Mouse (Mus musculus) neural tube, embryonic 10.5 days (tissue): ENCODE measurements at regions not wholly inside any gene's neighbourhood (a gene's known extent, or its start where the extent isn't known, plus 50 kb on each side); places are given as distances from the start of the nearest gene placed in this dataset.

Experiments used
- DNase-seq: peaks from one replicate; pipeline ENCODE4 v3.0.0-alpha.2; 2017; ENCODE audit warnings: low spot score; ENCODE audit errors: extremely low spot score

DNA sequence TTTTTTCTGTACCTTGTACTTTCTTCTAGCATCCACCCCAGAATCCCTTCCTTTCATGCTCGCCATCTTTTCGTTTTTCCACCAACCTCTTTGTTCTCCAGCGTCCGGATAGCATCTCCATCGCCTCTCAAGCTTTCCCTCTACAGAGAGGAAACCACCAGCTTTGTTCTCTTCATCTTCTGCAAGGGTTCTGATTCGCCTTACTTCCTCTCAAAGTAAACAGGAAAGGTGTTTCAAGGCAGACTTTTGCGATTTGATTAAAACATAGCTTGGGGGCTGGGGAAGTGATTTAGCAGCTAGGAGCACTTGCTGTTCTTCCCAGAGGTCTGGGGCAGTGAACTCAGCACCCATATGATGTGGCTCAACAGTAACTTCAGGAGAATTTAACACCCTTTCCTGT, 71.4 kb downstream of the Emp1 start:
- no peak for DNase-seq

- no peak for DNase-seq
Measured at GRCm38 (mm10) chr6:135436315-135436714, 74.0 kb downstream of the Emp1 start.

DNA sequence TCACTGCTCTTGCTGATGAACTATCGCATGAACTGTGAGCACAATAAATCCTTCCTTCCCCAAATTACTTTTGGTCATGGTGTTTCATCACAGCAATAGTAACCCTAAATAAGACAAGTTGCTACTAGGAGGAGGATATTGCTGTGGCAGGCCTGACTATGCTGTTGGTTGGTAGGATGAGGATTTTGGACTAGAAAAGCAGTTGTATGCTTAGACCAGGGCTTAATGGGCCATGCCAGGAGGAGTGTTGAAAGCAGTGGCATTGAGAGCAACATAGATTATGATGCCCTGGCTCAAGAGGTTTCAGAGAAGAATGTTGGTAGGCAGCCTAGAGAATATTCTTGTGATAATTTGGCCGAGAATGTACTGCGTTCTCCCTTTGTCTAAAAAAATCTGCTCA, 75.9 kb downstream of the Emp1 start:
- no peak for DNase-seq

DNA sequence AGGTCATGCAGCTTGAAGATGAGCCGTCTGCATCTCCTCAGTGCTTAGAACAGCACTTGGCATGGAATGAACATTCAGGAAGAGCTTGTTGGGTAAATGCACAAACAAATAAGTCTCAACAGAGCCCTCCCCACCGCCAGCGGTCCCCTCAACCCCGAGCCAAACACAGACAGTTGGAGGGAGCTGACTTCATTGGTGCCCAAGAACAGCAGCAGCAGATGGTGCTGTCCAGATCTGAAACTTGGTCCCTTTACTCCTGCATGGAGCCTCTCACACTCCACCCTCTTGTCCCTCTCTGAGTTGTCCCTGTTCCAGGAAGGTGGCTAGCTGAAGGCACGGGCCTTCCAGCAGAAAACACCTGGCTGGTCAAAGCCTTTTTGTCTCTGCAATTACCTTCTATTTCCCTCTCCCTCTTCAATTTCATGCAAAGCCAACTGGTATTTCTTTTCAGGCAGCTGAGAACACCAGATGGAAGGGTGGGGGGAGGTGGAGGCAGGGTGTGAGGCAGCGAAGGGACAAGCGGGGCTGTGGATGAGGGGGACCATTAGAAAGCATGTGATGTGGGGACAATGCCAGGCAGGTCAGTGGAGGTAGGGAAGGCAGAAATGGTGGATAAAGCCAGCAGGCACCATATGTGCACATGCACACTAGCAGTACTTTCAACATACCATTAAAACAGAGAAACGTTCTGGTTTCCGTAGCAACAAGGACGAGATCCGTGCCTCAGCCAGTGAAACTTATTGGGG, 79.0 kb downstream of the Emp1 start:
- DNase-seq = no peak

DNA sequence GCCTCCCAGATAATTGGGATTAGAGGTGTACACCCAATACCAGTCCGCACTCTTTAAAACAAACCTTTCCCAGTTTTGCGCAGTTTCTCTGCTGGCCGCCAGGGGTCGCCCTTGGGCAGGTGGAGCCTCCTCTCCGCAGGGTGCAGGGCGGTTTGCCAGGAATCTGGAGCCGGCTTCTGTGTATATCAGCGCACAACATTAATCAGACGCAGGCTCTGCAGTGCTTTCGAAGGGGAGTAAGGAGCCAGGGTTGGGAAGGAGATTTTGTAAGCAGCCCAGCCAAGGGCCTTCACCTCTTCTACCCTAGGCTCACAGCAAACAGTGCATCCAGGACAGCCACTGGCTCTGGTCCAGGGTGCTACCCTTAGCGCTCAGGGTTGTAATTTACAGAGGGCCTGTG, 82.3 kb downstream of the Emp1 start:
- peak; percentile 80 for DNase-seq

DNA sequence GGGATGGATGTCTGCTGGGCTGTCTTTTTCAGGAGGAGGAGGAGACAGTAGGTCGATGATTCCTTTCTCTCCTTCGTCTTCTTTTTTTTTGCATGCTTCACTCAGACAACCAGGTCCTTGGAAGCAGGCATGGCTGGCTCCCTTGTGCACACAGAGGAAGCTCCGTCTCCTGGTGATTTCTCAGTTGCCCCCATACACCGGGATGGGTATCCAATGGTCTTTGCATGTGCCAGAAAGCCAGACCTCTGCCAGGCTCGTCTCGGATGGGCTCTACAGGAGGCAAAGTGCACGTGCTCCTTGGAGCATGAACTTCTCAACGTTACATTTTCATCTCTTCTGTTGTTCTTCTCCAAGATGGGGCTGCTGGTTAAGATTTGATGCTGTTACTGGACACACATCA, 82.7 kb downstream of the Emp1 start:
- no peak for DNase-seq

GRCm38 (mm10) chr6:135447801-135448200, 85.5 kb downstream of the Emp1 start:
- no peak for DNase-seq

- no peak for DNase-seq
Measured at GRCm38 (mm10) chr6:135449228-135449627, 86.9 kb downstream of the Emp1 start.

DNA sequence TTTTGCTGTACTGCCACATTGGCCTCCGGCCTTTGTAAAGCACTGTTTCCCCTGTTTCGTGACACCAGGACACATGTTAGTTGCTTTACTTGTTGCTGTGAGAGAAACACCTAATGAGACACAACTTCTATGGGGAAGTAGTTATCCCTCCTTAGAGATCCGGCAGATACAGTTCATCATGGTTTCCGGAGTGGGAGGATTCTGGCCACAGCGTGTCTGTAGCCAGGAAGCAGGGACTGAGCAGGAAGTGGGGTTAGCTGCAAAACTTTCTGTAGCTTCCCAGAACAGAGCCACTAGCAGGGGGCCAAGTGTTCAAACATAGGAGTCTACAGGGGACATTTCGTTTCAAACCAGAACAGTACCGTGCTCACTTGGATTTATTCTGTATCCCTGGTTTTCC, 88.2 kb downstream of the Emp1 start:
- DNase-seq = no peak

- no peak for DNase-seq
Measured at GRCm38 (mm10) chr6:135451165-135451797, 88.9 kb downstream of the Emp1 start.

DNA sequence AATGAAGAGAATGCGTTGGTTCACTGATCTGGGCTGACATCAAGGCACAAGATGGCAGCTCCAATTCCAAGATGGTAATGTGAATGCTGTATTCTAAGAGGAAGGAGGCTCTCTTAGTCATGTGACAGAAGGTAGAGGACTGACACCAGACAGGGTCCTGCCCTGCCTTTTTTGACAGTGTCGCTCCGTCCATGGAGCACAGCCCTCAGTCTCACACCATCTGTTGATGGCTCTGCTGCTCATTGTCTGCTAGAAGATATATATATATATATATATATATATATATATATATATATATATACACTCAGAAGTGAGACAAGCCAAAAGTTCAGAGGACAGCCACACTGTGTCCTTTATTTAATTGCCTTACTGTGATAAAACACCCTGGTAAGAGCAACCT, 90.7 kb downstream of the Emp1 start:
- DNase-seq = no peak

GRCm38 (mm10) chr6:135472495-135472894, 110.2 kb downstream of the Emp1 start:
- no peak for DNase-seq

DNA sequence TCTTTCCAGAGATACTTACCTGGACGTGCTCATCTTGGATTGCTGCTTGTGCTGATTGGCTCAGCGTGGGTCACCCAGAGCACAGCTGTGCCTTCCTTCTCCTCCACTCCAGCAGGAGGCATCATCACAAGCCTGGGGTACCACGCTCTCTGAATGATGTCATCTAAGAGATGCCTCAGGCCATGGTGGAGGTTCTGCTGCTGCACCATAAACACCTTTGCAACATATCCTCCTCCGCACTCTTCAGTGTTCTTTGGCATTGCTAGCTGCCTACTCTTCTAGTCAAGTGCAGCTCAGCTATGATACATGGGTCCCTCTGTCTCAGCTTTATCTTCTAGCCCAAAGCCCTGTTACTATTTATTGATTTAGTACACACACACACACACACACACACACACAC, 110.8 kb downstream of the Emp1 start:
- no peak for DNase-seq

DNA sequence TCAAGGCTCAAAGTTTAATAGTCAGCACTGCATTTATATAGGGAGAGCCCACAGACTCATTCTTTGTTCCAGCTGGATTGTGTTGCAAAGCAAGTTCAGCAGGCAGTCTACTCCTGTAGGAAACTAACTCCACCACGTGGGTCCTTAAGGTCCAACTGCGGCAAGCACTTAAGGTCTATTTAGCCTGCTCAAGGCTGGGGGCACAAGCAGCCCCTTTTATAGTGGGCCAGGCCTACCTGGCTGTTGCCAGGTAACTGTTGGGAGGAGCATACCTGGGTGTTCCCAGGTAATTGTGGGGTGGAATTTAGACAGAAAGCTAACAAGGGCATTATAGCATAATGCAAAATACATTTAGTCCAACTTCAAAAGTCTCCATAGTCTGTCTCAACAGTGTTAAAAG, 126.5 kb downstream of the Emp1 start:
- DNase-seq = no peak

GRCm38 (mm10) chr6:135493983-135494382, 131.6 kb downstream of the Emp1 start:
- DNase-seq = no peak

DNA sequence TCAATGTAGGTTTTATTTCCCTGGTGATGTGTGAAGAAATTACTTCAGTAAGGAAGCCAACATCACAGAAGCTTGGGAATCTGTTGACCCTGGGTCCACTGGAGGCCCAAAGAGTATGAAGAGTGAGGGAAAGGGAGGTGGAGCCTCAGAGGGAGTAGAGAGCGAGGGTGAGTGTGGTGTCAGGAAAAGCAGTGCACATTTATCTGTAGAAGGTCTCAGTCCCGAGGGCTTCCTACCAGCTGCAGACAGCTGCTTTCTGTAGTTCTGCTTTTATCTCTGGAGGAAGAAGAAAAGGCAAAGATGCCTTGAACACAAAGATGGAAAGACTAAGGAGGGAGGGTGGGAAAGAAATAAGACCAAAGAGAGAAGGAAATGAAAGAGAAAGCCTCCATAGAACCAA, 133.5 kb downstream of the Emp1 start:
- no peak for DNase-seq

- DNase-seq = no peak
Measured at GRCm38 (mm10) chr6:135498592-135498991, 136.2 kb downstream of the Emp1 start.

GRCm38 (mm10) chr6:135500381-135500780, 138.0 kb downstream of the Emp1 start:
- DNase-seq = no peak

DNA sequence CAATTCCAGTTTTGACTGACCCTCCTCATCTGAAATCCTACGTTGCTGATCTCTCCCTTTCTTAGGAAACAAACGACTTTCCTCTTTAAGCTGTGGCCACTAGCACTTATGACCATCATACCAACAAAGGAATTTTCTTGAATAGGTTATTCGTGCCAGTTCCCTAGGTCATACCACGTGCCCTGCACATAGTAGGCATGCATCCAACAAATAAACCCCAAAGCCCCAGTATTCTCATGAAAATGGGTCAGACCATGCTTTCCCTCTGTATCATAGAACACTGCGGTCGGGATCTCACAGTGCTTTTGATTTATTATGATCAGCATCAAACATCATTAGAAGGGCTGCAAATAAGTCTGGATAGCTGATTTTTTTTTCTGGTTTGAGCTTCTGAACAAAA, 139.4 kb downstream of the Emp1 start:
- no peak for DNase-seq

GRCm38 (mm10) chr6:135502405-135502804, 140.1 kb downstream of the Emp1 start:
- DNase-seq = no peak

DNA sequence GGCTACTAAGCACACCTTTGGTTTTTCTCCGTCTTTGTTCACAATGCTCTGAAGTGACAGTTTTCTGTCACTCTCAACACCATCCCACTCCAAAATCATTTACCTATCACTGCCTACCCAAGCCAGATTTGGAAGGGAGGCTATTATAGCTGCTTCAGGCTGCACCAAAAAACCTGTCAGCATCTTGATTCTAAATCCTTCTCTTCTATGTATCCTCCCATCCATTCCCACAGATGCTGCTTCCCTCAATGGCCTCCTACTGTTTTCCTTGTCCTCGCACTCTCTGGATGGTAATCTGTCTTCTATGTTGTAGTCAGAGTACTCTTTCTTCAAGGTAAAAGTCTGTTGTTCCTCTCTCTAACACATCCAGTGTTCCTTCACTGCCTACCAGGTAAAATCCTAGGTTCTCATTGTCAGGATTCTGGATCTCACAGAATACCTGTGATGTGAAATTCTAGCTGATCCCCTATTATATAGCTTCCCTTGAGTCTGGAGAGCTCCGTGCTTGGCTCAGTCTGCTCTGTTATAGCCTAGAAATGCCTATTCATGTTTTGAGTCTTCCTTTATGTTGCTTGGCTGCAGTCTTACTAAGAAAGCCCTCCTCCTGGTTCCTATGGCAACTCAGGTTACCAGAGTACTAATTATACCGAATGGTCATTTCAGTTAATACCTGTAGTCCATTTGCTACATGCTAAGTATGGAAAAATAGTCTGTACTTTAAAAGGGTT, 156.5 kb downstream of the Emp1 start:
- DNase-seq = no peak

GRCm38 (mm10) chr6:135519438-135519803, 157.1 kb downstream of the Emp1 start:
- DNase-seq = no peak

DNA sequence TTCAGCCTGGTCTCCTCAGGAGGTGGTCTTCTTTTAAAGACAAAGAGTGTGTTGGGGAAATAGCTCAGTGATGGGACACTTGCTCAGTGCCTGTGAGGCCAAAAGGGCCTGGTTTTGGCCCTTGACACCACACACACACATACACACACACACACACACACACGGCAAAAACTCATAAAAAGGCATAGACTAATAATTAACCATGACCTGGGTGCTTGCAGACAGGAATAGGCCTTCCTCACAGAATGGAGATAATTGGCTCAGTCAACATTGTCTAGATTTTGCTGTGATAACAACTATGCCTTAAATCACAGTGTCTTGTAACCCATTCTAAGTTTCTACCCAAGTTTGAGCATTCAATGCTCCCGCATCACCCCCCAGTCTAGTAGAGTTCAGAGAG, 158.5 kb downstream of the Emp1 start:
- no peak for DNase-seq
